Mouse (Mus musculus): ENCODE data around the gene Ezh1.

Gene Ezh1

GRCm38 (mm10) chr11:101181961-101182360 lies 44.3 kb downstream of the Ezh1 start:
- DNase-seq (ENCODE audit: low spot score in 2 of 2) = no peak

GRCm38 (mm10) chr11:101180846-101181740 lies 45.2 kb downstream of the Ezh1 start:
- DNase-seq (ENCODE audit: low spot score in 2 of 2) = peak in 1 of 2 experiments; percentile 56

GRCm38 (mm10) chr11:101180261-101180660 lies 46.0 kb downstream of the Ezh1 start:
- DNase-seq (ENCODE audit: low spot score in 2 of 2) = no peak

GRCm38 (mm10) chr11:101179306-101179705 lies 47.0 kb downstream of the Ezh1 start:
- no peak for DNase-seq (ENCODE audit: low spot score in 2 of 2)

- DNase-seq (ENCODE audit: low spot score in 2 of 2) = no peak
These were observed 47.9 kb downstream of the Ezh1 start for GRCm38 (mm10) chr11:101178061-101179058.

GRCm38 (mm10) chr11:101176933-101177773 lies 49.1 kb downstream of the Ezh1 start:
- DNase-seq (ENCODE audit: low spot score in 2 of 2) = peak; percentile 43 to 60

GRCm38 (mm10) chr11:101176117-101176691 lies 50.1 kb downstream of the Ezh1 start:
- DNase-seq (ENCODE audit: low spot score in 2 of 2) = no peak

GRCm38 (mm10) chr11:101175636-101176116 lies 50.6 kb downstream of the Ezh1 start:
- DNase-seq (ENCODE audit: low spot score in 2 of 2) = no peak

GRCm38 (mm10) chr11:101174851-101175628 lies 51.2 kb downstream of the Ezh1 start, which contains the start of gene Ccr10:
Gene Ccr10 (minus strand): TSS chr11:101175443.
- no peak for DNase-seq (ENCODE audit: low spot score in 2 of 2)

GRCm38 (mm10) chr11:101174389-101174745 lies 51.9 kb downstream of the Ezh1 start:
- DNase-seq (ENCODE audit: low spot score in 2 of 2) = no peak

- DNase-seq (ENCODE audit: low spot score in 2 of 2) = peak; percentile 48 to 69
These were observed 52.5 kb downstream of the Ezh1 start for GRCm38 (mm10) chr11:101173631-101174388.

- no peak for DNase-seq (ENCODE audit: low spot score in 2 of 2)
These were observed 53.2 kb downstream of the Ezh1 start for GRCm38 (mm10) chr11:101173112-101173511.

- DNase-seq (ENCODE audit: low spot score in 2 of 2) = no peak
These were observed 53.8 kb downstream of the Ezh1 start for GRCm38 (mm10) chr11:101172434-101172815.

GRCm38 (mm10) chr11:101171721-101172433 lies 54.4 kb downstream of the Ezh1 start:
- DNase-seq (ENCODE audit: low spot score in 2 of 2) = no peak

GRCm38 (mm10) chr11:101170811-101171610 lies 55.3 kb downstream of the Ezh1 start, which contains the start of gene Plekhh3:
Gene Plekhh3 (minus strand): TSS chr11:101171351.
- DNase-seq (ENCODE audit: low spot score in 2 of 2) = peak; percentile 56 to 60

GRCm38 (mm10) chr11:101170354-101170810 lies 55.9 kb downstream of the Ezh1 start, which contains the start of gene Cntnap1:
Gene Cntnap1 (plus strand): TSS chr11:101170523.
- no peak for DNase-seq (ENCODE audit: low spot score in 2 of 2)
